Mouse (Mus musculus) hindbrain, embryonic 15.5 days (tissue): ENCODE measurements around the gene Btn1a1. TPM values are rescaled to one million over a fixed set of nuclear protein-coding genes. Genes with fewer than 3 reads are reported as not detected.

Source experiments
- ATAC-seq: fragments of 200-750 bp; cut with Nextera tagmentation; 2 replicates; pipeline ENCODE4 v1.8.0; 2017; ENCODE audit warnings: low read depth, moderate number of reproducible peaks, moderate TSS enrichment; ENCODE audit not compliant: low FRiP score
- H3K27ac ChIP-seq: fragments of 300-500 bp; sonication (generic); replicated peaks from 2 replicates; pipeline ENCODE4 v1.5.1; 2015; ENCODE audit warnings: mild to moderate bottlenecking, inconsistent platforms
- H3K27me3 ChIP-seq: fragments of 300-500 bp; sonication (generic); 2 replicates; pipeline ENCODE4 v1.6.1; 2015; ENCODE audit warnings: control low read depth, inconsistent platforms
- H3K36me3 ChIP-seq: fragments of 300-500 bp; sonication (generic); 2 replicates; pipeline ENCODE4 v1.6.1; 2015; ENCODE audit warnings: control low read depth, inconsistent platforms
- H3K4me1 ChIP-seq: fragments of 300-500 bp; sonication (generic); replicated peaks from 2 replicates; pipeline ENCODE4 v1.6.1; 2015; ENCODE audit warnings: control low read depth, inconsistent platforms
- H3K4me2 ChIP-seq: fragments of 300-500 bp; sonication (generic); 2 replicates; pipeline ENCODE4 v1.6.1; 2015; ENCODE audit warnings: moderate library complexity, mild to moderate bottlenecking, inconsistent platforms
- H3K4me3 ChIP-seq: fragments of 300-500 bp; sonication (generic); 2 replicates; pipeline ENCODE4 v1.5.1; 2015; ENCODE audit warnings: mild to moderate bottlenecking, inconsistent platforms
- H3K9ac ChIP-seq: fragments of 300-500 bp; sonication (generic); 2 replicates; pipeline ENCODE4 v1.6.1; 2015; ENCODE audit warnings: inconsistent platforms
- H3K9me3 ChIP-seq: fragments of 300-500 bp; sonication (generic); 2 replicates; pipeline ENCODE4 v1.6.1; 2016; ENCODE audit warnings: control low read depth, inconsistent platforms
- WGBS: fragments of 180-500 bp; shearing (Covaris S2); methylation state at CpG from one replicate; pipeline ENCODE4 v1.1.7; 2015; 5-methylcytosine and 5-hydroxymethylcytosine counted together
- polyA plus RNA-seq: library from polyadenylated mRNA; unstranded; fragments of >200 nt; fragmentation: Nextera tagmentation; extraction: Ambion mirVana; gene quantifications from 2 replicates; pipeline ENCODE4 v1.2.1, GENCODE M21; 2015

Btn1a1 gene
- polyA plus RNA-seq, 1 experiment from 2014 or later = 0.17 TPM

DNA sequence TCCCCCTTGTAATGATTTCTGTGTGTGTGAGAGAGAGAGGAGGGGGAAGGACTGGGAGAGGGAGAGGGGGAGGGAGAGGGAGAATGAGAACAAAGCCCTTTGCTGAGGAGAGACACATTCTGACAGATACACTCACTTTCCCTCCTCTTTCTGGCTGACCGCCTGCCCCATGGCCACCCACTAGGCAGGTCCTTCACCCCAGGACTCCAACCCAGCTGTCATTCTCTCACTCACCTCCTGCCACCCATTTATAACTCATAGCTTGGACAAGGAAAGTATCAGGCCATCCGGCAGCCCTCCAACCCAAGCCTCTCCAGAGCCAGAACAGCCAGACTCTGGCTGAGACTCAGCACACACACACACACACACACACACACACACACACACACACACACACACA is 10.0 kb upstream of the Btn1a1 start:
- Histone ChIP-seq H3K4me1 (no peaks in the 10 kb centered on the region), H3K27me3 (no peaks in the 10 kb centered on the region), H3K9me3 (no peaks in the 10 kb centered on the region), H3K36me3 (no peaks in the 10 kb centered on the region), H3K9ac (no peak overlapping the region), H3K4me2 (no peak overlapping the region), H3K27ac (no peak overlapping the region), H3K4me3 (no peak overlapping the region)
- 14% methylated on average over 2 of the region's 2 CpGs for WGBS
- ATAC-seq = no peak; the same call in 1 of the 2 replicates

DNA sequence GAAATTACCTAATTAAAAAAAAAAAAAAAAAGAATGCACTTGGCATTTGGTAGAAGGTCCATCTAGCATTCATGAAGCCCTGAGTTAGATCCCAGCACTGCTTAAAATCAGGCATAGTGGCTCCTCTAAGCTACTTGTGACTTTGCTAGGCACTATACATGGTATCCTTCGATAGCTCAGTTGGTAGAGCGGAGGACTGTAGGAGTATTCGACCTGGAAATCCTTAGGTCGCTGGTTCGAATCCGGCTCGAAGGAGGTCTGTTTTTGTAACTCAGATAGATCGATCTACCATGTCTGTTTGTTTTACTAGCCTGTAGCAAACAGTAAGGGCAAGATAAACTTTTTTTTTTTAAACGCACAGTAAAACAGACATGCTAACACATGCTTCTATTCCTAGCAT is 1.2 kb upstream of the Btn1a1 start:
- Histone ChIP-seq H3K4me3 (no peak overlapping the region), H3K36me3 (no peaks in the 10 kb centered on the region), H3K9me3 (no peaks in the 10 kb centered on the region), H3K27me3 (no peaks in the 10 kb centered on the region), H3K27ac (no peak overlapping the region), H3K4me1 (peaks cover 21% of the 10 kb centered on the region), H3K4me2 (no peak overlapping the region), H3K9ac (no peak overlapping the region)
- WGBS = 2% methylated on average over 9 of the region's 9 CpGs
- ATAC-seq = peak; percentile 76

DNA sequence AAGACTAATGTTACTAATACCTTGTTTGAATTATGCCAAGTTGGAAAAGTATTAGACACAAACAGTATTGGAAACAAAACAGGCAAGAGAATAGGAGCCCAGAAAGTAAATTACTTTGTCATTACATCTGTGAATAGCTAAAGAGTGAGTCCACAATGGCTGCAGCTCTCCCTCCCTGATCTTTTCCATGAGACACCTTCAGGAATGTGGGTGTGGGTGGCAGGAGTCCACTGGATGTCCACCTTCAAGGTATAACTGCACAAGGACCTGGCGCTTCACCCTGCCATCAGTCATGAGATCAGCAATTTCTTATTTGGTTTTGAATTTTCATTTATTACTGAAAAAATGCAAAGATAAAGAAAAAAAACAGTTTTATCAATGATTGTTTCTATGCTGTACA is 605 bp upstream of the Btn1a1 start:
- H3K4me3 ChIP-seq = no peak overlapping the region
- peak overlapping the region; percentile 90 for H3K4me2 ChIP-seq
- 53% methylated on average over 1 of the region's 1 CpGs for WGBS

DNA sequence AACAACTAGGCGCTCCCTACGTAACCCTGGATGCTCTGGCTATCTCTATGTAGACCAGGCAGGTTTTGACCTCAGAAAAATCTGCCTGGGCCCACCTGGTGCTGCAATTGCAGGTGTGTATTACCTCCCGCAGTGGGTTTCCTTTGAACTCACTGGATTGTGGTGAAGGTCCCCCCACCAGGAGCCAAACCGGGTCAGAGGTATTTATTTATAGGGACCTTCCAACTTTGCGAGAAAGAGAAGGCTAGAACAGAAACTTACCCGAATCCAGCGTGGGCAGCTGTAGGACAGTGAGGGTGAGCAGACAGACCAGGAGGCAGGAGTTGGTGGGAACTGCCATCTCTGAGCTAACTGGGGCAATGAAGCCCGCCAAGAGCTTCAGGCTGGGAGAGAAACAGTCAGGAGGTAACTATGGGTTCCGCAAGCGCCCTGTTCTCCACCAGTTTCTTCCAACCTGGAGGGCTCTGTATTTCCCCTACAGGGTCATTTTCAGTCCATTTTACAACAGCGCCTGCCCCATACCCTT is 797 bp downstream of the Btn1a1 start:
- no peak overlapping the region for H3K27ac ChIP-seq
- no peaks in the 10 kb centered on the region for H3K27me3 ChIP-seq
- H3K4me2 ChIP-seq = peak overlapping the region; percentile 90
- no peaks in the 10 kb centered on the region for H3K36me3 ChIP-seq
- no peaks in the 10 kb centered on the region for H3K9me3 ChIP-seq
- H3K9ac ChIP-seq = peak overlapping the region; percentile 52
- no peak for ATAC-seq
- H3K4me3 ChIP-seq = peak overlapping the region; percentile 65
- 3% methylated on average over 11 of the region's 11 CpGs for WGBS
- peaks cover 21% of the 10 kb centered on the region for H3K4me1 ChIP-seq

More for the DNA sequence above, 605 bp upstream of the Btn1a1 start:
- no peak for ATAC-seq
- Histone ChIP-seq H3K9ac (no peak overlapping the region), H3K36me3 (no peaks in the 10 kb centered on the region), H3K27ac (no peak overlapping the region), H3K9me3 (no peaks in the 10 kb centered on the region), H3K27me3 (no peaks in the 10 kb centered on the region), H3K4me1 (peaks cover 21% of the 10 kb centered on the region)

DNA sequence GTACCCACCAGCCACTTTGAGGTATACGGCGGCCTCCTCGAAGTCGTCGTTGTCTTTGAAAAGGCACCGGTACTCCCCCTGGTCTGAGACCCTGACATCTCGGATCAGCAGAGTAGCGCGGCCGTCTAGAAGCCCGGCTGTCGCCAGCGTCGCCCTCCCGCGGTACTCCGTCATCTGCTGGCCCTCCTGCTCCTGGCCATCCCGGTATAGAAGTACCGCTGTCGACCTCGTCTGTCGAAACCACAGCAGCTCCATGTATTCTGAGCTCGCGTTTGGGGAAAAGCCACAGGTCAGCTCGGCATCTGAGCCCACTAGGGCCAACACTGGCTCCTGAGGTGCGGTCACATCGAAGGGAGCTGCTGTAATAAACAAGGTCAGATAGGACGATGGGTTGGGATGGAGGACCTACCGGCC is 1.5 kb downstream of the Btn1a1 start:
- ATAC-seq = peak; percentile 43; the same call in 1 of the 2 replicates
- no peaks in the 10 kb centered on the region for H3K9me3 ChIP-seq

DNA sequence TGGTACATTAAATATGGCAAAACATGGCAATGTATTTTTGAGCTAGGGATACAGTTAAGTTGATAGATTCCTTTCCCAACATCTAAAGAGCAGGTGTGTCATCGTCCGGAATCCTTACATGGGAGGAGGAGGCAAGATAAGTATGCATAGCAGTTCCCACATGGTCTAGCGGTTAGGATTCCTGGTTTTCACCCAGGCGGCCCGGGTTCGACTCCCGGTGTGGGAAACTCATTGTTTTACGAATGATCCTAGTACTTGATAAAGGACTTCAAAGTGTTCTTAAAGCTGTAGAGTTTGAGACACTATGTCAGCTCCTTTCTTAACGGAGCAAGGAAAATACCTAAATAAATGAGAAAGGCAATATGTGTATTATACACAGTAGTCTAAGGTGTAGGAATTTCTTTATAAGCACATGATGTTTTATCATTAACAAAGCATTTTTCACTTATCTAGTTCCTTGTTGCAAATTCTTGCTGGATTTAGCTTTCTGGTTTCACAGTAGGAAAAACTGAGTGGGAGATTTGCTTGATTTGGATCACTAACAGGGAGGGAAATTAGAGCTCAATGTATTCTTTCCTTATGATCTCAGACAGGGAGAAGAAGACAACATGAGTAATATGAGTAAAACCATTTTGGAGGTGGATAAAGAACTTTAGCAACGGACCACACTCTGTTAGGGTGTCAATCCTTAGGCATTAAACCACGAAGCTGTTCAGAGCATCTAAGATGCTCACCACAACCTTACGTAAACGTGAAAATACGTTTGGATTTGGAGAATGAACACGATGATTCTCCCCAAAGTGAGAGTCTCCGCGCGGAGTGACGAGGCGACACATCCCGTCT is 2.1 kb downstream of the Btn1a1 start:
- Histone ChIP-seq H3K9ac (peak overlapping the region; percentile 52), H3K4me1 (peaks cover 21% of the 10 kb centered on the region), H3K36me3 (no peaks in the 10 kb centered on the region), H3K9me3 (no peaks in the 10 kb centered on the region), H3K27ac (no peak overlapping the region), H3K4me2 (peak overlapping the region; percentile 90), H3K27me3 (no peaks in the 10 kb centered on the region), H3K4me3 (peak overlapping the region; percentile 65)
- under 1% methylated on average over 21 of the region's 21 CpGs for WGBS
- peak; percentile 82 for ATAC-seq

More for the DNA sequence above, 1.5 kb downstream of the Btn1a1 start:
- H3K4me3 ChIP-seq = peak overlapping the region; percentile 65
- H3K4me1 ChIP-seq = peaks cover 21% of the 10 kb centered on the region
- no peaks in the 10 kb centered on the region for H3K36me3 ChIP-seq
- peak overlapping the region; percentile 52 for H3K9ac ChIP-seq
- peak overlapping the region; percentile 90 for H3K4me2 ChIP-seq
- 1% methylated on average over 29 of the region's 29 CpGs for WGBS
- no peak overlapping the region for H3K27ac ChIP-seq
- H3K27me3 ChIP-seq = no peaks in the 10 kb centered on the region

DNA sequence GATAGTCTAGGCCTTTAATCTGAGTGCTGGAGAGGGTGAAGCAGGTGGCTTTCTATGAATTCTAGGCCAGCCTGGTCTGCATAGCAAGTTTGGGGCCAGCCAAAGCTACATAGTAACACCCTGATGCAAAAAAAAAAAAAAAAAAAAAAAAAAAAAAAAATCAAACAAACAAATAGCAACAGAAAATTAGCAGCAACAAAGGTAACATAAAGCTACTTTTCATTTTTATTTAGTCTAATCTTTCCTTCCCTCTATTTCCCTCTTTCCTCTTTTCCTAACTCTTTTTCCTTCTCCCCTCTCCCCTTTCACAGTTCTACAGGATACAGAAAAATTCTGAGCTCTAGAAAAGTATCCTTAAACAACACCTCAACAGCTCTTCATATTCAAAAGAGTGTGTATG is 3.0 kb downstream of the Btn1a1 start:
- no peaks in the 10 kb centered on the region for H3K9me3 ChIP-seq
- peaks cover 21% of the 10 kb centered on the region for H3K4me1 ChIP-seq
- H3K4me3 ChIP-seq = no peak overlapping the region
- no peaks in the 10 kb centered on the region for H3K27me3 ChIP-seq
- no peak overlapping the region for H3K9ac ChIP-seq
- ATAC-seq = no peak
- no peak overlapping the region for H3K4me2 ChIP-seq
- no peaks in the 10 kb centered on the region for H3K36me3 ChIP-seq
- H3K27ac ChIP-seq = no peak overlapping the region

DNA sequence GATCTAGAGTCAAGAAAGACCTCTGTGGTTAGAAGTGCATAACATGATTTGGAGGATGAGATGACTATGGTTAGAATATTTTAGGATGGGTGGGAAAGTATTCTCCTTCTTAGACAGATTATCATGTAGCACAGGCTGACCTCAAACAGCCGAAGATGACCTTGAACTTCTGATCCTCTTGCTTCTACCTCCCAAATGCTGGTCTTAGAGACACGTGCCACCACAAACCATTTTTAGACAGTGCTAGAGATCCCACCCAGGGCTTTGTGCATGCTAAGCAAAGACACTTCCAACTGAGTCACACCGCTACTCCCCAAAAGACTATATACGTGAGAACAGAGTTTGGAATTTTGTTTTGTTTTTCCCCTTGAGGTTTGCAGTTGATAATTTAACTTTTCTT is 3.6 kb downstream of the Btn1a1 start:
- WGBS = 87% methylated on average over 4 of the region's 4 CpGs
- Histone ChIP-seq H3K4me2 (no peak overlapping the region), H3K4me3 (no peak overlapping the region), H3K27ac (no peak overlapping the region), H3K36me3 (no peaks in the 10 kb centered on the region), H3K4me1 (peaks cover 21% of the 10 kb centered on the region), H3K9ac (no peak overlapping the region), H3K27me3 (no peaks in the 10 kb centered on the region), H3K9me3 (no peaks in the 10 kb centered on the region)
- ATAC-seq = no peak

DNA sequence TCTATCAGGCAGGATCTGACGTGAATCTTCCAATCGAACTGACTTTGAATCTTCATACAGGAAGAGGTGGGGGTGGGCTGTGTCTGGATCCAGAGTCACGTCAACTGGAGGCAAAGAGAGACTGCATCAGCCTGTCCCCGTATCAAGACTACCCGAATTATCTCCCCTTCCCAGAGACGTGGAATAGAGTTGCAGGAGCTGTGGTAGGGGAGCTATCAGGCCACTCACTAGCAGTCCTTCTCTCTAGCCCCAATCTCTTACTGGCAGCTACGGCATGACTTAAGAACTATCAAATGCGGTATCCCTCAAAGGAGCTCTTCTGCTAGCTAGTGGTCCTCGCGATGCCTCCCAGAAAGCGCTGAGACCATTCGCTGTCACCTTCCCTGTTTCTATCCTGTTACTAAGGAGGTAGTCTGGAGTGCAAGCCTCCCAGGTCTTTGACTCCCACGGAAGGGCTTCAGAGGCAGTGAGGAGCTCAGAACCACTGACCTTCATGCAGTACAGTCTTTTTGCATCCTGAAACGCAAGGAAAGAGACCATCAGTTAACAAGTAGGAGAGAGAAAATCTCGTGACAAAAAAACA is 6.3 kb downstream of the Btn1a1 start:
- H3K27me3 ChIP-seq = no peaks in the 10 kb centered on the region; the same call in 1 of the 2 replicates
- no peak overlapping the region for H3K9ac ChIP-seq
- H3K36me3 ChIP-seq = no peaks in the 10 kb centered on the region
- 26% methylated on average over 15 of the region's 15 CpGs for WGBS
- no peak overlapping the region for H3K27ac ChIP-seq
- H3K4me2 ChIP-seq = peak overlapping the region; percentile 27; the same call in 1 of the 2 replicates
- no peaks in the 10 kb centered on the region for H3K9me3 ChIP-seq
- ATAC-seq = no peak
- peaks cover 4% of the 10 kb centered on the region for H3K4me1 ChIP-seq
- H3K4me3 ChIP-seq = no peak overlapping the region

DNA sequence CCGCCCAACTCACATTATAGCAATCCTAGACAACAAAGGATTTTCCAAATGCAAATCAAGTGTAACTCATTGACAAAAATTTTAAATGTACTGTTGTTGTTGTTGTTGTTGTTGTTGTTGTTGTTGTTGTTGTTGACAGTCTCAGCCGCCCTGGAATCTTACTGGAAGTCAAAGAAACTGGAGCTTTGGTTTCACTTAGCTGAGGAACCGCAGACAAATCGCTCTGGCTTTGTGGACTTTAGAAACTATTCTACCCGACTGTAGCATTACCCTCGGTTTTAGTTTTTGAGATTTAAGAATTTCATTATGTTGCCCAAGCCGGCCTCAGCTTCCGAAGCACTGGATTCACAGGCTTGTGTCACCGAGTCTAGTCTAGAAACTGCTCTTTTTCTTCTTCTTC is 11.8 kb downstream of the Btn1a1 start:
- H3K4me2 ChIP-seq = peak overlapping the region; percentile 72
- H3K4me1 ChIP-seq = peaks cover 2% of the 10 kb centered on the region; the same call in 1 of the 2 replicates
- no peaks in the 10 kb centered on the region for H3K36me3 ChIP-seq
- no peaks in the 10 kb centered on the region; the same call in 1 of the 2 replicates for H3K27me3 ChIP-seq
- ATAC-seq = no peak
- peak overlapping the region; percentile 77 for H3K4me3 ChIP-seq
- H3K27ac ChIP-seq = peak overlapping the region; percentile 78
- H3K9ac ChIP-seq = peak overlapping the region; percentile 57
- H3K9me3 ChIP-seq = no peaks in the 10 kb centered on the region
- under 1% methylated on average over 9 of the region's 9 CpGs for WGBS

DNA sequence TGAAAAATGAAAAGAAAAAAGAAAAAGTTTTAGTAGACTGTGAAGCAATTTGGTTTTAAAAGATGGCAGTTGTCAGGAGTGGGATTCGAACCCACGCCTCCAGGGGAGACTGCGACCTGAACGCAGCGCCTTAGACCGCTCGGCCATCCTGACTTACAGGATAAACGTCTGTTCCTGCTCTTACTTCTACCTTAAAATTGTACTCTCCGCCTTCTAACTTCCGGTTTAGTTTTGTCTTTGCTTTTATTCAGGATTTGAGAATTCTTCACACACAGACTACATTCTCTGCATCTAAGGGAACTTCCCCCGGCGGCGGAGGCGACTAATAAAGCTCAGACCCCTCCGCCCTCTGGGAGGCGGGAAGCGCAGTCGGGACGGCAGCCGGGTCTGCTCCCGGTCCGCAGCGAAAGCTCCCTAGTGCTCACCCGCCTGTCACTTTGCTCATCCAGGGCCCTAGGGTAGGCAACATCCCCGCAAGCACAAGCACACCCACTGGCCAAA is 12.3 kb downstream of the Btn1a1 start:
- WGBS = under 1% methylated on average over 25 of the region's 25 CpGs
- ATAC-seq = peak; percentile 85
- H3K4me2 ChIP-seq = peak overlapping the region; percentile 72
- no peaks in the 10 kb centered on the region; the same call in 1 of the 2 replicates for H3K27me3 ChIP-seq
- no peaks in the 10 kb centered on the region for H3K9me3 ChIP-seq
- peak overlapping the region; percentile 78 for H3K27ac ChIP-seq
- H3K4me1 ChIP-seq = peaks cover 6% of the 10 kb centered on the region; the same call in 1 of the 2 replicates
- peak overlapping the region; percentile 57 for H3K9ac ChIP-seq
- H3K4me3 ChIP-seq = peak overlapping the region; percentile 77
- H3K36me3 ChIP-seq = no peaks in the 10 kb centered on the region

DNA sequence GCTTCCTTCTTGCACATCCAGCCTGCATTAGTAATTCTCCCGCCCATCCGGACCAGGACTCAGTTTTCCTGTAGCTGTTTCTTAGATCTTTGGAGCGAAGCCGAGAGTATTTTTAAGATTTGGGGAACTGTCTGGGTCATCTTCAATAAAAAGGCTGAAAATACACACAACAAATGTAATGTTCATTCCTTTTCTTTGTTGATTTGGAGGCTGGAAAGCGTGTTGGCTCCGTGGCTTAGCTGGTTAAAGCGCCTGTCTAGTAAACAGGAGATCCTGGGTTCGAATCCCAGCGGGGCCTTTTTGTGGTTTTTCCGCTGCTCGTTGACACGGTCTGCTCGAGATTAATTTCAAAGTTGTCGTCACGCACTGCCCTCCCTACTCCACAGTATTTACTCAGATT is 15.3 kb downstream of the Btn1a1 start:
- Histone ChIP-seq H3K27ac (peak overlapping the region; percentile 72), H3K27me3 (no peaks in the 10 kb centered on the region), H3K4me2 (peak overlapping the region; percentile 57), H3K9ac (peak overlapping the region; percentile 61), H3K4me3 (peak overlapping the region; percentile 58), H3K4me1 (peaks cover 6% of the 10 kb centered on the region; the same call in 1 of the 2 replicates), H3K9me3 (no peaks in the 10 kb centered on the region), H3K36me3 (no peaks in the 10 kb centered on the region)
- ATAC-seq = peak; percentile 52
- WGBS = under 1% methylated on average over 15 of the region's 15 CpGs
